Mouse (Mus musculus) liver, adult 2 months (tissue): ENCODE results near the gene Olfr1042.

ENCODE experiments used
- CTCF ChIP-seq: fragments of 200-500 bp; IDR thresholded peaks from 2 replicates; pipeline ENCODE4 v1.5.1; 2011; ENCODE audit warnings: low read depth, low read length, control low read depth
- POLR2A ChIP-seq: fragments of 200-500 bp; IDR thresholded peaks from 2 replicates; pipeline ENCODE4 v1.6.1; 2011; ENCODE audit warnings: low read length, control low read depth; ENCODE audit not compliant: insufficient read depth; ENCODE audit errors: extremely low read depth

GRCm38 (mm10) chr2:86185583-86185982, 23.9 kb upstream of the Olfr1042 start, which contains the start of gene Olfr52:
- TF ChIP-seq CTCF = no peak
- no peak for TF ChIP-seq POLR2A
